Mouse (Mus musculus) cerebellum, adult 18-20 months (tissue): Measurements from ENCODE around the gene Zfp296.
A peak's percentile ranks its signal among the peaks of the same experiment; 100 is the strongest.

Source experiments
- DNase-seq, 2 experiments: peaks; one replicate each; pipeline ENCODE4 v3.0.0; 2021

Zfp296 gene

GRCm38 (mm10) chr7:19577141-19577852, at the start of gene Zfp296, which contains the start of gene Gemin7:
Zfp296 (plus strand) TSS chr7:19577287.
Gemin7 (minus strand) TSS chr7:19577595.
- DNase-seq: peak; percentile 50 to 60

GRCm38 (mm10) chr7:19531077-19531476, 46.0 kb upstream of the Zfp296 start:
- no peak for DNase-seq

- no peak for DNase-seq
These were observed 44.8 kb upstream of the Zfp296 start for GRCm38 (mm10) chr7:19532240-19532639.

- DNase-seq: no peak
These were observed 42.4 kb upstream of the Zfp296 start for GRCm38 (mm10) chr7:19534676-19535075.

- peak in 1 of 2 experiments; percentile 57 for DNase-seq
These were observed 36.1 kb upstream of the Zfp296 start for GRCm38 (mm10) chr7:19540771-19541566.

DNA sequence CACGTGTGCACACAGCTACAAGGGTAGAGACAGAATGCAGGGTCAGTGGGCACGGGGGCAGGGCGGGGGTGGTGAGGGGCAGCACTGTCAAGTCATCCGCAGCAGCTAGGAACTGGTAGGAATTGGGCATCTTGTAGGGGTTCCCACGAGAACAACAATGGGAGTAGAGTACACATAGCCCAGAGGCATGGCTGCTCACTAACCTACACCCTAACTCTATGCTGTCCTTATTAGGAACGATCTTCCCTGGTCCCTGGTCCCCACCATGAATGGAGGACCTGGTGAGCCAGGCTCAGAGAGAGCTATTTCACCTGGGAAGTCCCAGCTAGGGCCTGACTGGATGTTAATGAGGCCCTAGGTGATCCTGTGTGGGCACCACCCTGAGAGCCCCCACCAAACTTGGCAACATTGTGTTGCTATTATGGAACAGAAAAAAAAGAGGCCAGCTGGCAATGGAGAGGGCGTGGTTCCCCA, 35.4 kb upstream of the Zfp296 start:
- DNase-seq: no peak

DNA sequence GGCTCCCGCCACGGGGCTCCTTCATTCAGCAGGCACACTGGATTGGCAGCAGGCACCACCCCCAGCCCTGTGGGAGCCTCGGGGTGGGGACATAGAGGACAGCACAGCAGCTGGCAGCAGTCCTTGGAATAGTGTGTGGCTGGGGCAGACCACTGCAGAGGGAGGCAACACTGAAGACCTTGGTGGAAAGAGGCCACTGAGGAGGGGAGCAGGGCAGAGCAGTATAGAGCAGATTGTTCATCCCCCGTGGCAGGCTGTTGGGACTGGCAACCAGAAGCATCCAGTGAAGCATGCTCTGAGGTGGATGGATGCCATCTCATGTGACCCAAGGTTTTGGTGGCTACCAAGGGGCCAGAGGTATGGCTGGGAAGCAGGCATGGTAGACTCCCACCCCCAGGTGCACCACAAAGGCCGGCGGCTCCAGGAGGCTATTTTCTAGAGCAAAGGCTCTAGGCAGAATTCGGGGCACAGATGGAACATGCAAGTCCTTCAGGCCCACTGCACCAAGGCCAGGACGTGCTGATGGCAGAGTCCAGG, 34.9 kb upstream of the Zfp296 start:
- peak; percentile 64 to 69 for DNase-seq

- DNase-seq: no peak
These were observed 33.5 kb upstream of the Zfp296 start for GRCm38 (mm10) chr7:19543584-19543983.

DNA sequence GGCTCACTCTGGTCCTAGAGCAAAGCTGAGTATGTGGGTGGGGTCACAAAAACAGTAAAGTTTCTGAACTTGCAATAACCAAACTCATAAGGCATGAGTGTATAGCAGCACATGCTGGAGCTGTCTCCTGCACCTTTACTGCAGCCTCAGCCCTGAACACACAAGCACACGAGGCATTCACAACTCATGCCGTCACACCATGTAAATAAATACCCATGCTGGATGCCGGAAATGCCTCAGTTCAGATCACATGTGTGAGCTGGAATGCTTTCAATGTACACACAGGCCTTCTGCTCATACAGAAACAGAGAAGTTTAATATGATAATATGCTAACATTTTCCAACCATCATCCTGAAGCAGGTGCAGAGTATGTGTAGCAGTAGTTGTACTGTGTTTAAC, 31.1 kb upstream of the Zfp296 start:
- DNase-seq: no peak

DNA sequence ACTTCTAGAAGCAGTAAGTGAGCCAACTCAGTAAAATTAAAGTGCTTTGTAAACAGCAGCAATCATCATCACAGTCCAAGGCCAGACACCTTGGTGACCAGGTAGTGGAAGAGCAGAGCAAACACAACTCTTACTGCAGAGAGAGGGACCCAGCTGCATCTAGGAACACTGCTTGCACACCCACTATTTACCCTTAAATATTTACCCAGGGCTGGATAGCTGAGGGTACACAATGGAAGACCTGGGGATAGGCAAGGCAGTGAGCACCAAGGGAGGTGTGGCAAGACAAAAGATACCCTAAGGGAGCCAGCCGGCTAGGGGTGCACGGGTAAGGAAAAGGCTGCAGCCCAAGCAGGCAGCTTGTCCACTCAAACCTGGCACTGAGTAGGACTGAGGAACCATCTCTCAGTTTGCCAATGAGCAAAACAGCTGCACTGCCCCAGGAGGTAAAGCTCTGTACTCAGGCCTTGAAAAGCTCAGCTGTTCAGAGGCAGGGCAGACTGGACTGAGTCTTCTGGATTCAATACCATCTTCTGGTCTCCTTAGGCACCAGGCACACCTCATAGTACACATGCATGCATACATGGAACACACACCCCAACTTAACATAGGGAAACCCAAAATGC, 29.6 kb upstream of the Zfp296 start:
- no peak for DNase-seq

DNA sequence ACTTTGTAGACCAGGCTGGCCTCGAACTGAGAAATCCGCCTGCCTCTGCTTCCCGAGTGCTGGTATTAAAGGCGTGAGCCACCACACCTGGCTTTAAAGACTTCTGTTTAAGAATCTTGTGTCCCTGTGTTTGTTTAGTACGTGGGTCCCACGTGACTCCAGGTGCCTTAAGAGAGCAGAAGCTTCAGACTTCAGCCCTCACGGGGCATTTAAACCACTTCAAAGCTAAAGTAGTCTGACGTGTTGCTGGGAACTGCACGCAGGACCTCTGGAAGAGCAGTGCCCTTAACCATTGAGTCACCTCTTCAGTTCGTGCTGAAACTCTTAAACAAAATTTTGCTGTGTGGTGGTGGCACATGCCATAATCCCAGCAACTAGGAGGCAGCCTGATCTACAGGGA, 27.7 kb upstream of the Zfp296 start:
- DNase-seq: no peak

DNA sequence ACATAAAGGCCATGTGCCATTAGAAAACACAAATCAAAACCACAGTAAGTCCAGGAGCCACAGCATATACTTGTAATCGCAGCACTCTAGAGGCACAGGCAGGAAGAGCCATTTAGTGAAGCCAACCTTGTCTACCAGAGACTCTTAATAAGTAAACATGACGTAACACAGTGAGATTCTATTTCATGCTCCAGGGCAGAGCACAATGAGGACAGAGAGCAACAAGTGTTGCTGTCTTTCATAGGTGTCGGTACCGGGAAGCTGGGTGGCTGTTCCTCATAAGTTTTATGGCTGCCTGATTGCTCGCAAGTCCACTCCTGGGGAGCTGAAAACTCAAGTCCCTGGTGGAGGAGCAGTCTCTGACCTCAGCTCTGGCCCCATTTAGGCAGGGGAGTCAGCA, 25.5 kb upstream of the Zfp296 start:
- DNase-seq: no peak

DNA sequence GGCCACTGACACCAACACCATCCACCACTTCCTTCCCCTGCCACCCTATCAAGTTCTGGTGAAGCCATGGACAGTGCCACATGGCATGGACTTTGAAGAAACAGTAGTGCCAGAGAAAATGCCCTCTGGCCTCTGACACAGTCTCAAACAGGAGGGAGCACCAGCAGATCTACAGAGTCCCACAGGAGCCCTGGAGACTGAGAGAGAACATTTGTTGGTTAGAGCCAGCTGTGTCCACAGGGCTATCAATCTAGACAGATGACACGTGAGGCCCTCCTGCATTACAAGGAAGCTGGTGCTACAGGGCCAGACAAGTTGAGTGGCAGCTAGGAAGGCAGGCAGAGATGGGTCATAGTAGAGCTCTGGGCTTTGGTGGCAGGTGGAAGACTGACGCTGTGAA, 24.6 kb upstream of the Zfp296 start:
- no peak for DNase-seq

- DNase-seq: no peak
These were observed 22.9 kb upstream of the Zfp296 start for GRCm38 (mm10) chr7:19554168-19554567.

- DNase-seq: peak in 1 of 2 experiments; percentile 40
These were observed 20.0 kb upstream of the Zfp296 start for GRCm38 (mm10) chr7:19557086-19557485.

DNA sequence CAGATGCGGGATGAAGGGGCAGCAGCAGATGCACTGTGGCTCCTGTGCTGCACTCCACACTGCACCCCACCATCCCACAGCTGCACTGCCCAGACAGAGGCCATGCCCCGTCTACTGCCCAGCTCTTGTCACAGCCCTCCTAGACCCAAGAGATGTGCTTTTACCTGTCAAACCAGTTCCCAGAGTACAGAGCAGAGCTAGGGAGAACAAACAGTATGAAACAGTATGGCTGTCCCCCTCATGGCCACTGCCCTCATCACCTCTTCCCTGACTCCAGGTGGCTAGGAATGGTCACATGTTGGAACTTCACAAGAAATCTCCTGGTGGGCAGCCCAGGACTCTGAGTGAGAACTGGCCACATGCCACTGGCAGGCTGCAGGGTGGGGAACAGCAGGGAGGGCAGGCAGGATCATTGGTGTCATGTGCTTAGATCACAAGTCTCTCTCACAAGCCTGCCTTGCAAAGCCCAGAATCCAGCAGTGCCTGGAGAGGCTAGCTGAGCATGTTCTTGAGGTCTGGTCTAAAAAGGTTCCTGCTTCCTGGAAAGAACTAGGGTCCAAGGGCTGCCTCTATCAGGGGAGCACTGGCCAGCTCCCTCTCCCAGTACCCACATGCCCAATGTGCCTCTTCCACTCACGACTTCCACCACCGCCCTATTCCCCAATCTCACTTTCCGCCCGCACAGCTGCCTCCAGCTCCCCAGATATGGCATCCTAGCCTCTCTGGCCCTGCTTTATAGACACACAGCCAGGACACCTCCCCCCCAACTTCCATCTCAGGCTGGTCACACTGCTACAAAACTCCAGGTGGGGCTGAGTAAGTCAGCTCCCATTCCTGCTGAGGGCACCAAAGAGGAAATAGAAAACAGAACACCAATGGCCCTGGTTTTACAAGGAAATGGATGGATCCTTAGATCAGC, 18.8 kb upstream of the Zfp296 start:
- DNase-seq: no peak

DNA sequence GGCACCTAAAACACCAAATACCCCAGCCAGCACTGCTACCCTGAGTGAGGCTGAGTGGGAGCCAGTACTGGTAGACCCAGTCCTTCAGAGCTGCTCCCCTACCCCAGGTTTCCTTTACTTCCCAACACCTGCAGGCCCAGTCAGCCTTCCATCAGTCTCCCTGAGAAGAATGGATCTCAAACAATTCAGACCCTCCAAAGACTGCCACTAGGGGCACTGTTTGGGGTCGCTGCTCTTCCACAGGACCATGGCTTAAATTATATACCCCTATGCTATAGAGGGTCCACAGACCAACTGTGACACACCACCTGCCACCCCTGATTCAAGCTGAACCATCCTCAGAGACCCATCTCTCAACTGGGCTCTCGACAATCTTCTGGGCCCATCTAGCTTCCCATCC, 18.1 kb upstream of the Zfp296 start:
- DNase-seq: no peak

- DNase-seq: no peak
These were observed 16.4 kb upstream of the Zfp296 start for GRCm38 (mm10) chr7:19560491-19561260.

- DNase-seq: no peak
These were observed 15.7 kb upstream of the Zfp296 start for GRCm38 (mm10) chr7:19561431-19561764.

DNA sequence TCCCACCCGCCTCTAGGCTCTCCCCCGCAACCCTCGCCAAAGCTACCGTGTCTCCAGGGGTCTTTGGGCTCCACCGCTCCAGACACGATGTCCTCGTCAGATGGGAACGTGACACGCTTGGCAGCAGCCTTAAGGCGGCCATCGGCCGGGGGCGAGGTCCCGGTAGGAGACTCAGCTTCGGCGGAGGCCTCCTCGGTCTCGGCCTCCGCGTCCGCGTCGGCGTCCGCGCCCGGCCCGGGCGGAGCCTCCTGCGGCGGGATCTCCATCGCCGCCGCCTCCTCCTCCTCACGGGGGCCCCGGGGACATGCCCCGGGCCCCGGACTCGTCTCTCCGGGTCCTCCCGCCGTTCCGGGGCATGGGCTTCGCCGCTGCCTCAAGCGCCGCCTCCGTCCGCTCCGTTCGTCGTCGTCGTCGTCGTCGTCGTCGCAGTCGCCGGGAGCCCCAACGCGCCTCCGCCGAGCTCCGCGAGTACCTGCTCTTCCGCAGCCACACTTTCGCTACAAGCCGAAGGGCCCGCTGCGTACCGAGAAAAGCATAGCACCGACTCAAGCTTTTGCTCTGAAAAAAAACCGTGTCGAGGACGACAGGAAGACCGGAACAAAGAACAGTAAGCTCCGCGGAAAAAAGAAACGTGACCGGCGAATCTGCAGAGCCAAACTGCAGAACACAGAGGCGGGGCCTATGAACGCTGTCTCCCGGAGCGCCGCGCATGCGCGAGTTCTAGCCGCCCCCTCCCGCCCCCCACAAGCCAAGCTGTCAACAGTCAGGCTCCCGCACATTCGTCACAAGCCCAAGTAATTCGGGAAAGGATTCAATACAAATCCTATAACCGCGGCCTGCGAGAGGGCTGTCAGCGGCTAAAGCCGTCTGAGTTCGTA, 15.1 kb upstream of the Zfp296 start:
- peak; percentile 88 to 92 for DNase-seq
